Mouse (Mus musculus) liver, postnatal 0 days (tissue): ENCODE results near the gene P3h3. TPM values are rescaled to one million over a fixed set of nuclear protein-coding genes. Genes with fewer than 3 reads are reported as not detected.

Experiments used
- ATAC-seq: fragments of 200-750 bp; cut with Nextera tagmentation; 2 replicates; pipeline ENCODE4 v1.8.0; 2017; ENCODE audit warnings: mild to moderate bottlenecking, moderate library complexity
- DNase-seq: peaks from one replicate; pipeline ENCODE4 v3.0.0-alpha.2; 2016
- H3K27ac ChIP-seq: fragments of 300-500 bp; sonication (generic); 2 replicates; pipeline ENCODE4 v1.5.1; 2014; ENCODE audit warnings: antibody characterized with exemption, moderate library complexity, mild to moderate bottlenecking, low read depth
- H3K27me3 ChIP-seq: fragments of 300-500 bp; sonication (generic); 2 replicates; pipeline ENCODE4 v1.6.1; 2014; ENCODE audit warnings: low read length, control low read depth, mixed read lengths; ENCODE audit not compliant: insufficient read depth
- H3K36me3 ChIP-seq: fragments of 300-500 bp; sonication (generic); replicated peaks from 2 replicates; pipeline ENCODE4 v1.6.1; 2014; ENCODE audit warnings: mild to moderate bottlenecking, control low read depth, low read length, moderate library complexity, mixed read lengths; ENCODE audit not compliant: insufficient read depth
- H3K4me1 ChIP-seq: fragments of 300-500 bp; sonication (generic); 2 replicates; pipeline ENCODE4 v1.6.1; 2014; ENCODE audit warnings: antibody characterized with exemption, mild to moderate bottlenecking, control low read depth; ENCODE audit not compliant: insufficient read depth
- H3K4me2 ChIP-seq: fragments of 300-500 bp; sonication (generic); 2 replicates; pipeline ENCODE4 v1.6.1; 2014; ENCODE audit warnings: low read depth, mild to moderate bottlenecking, low read length, moderate library complexity, mixed read lengths
- H3K4me3 ChIP-seq: fragments of 300-500 bp; sonication (generic); 2 replicates; pipeline ENCODE4 v1.5.1; 2014; ENCODE audit warnings: low read depth, low read length
- H3K9ac ChIP-seq: fragments of 300-500 bp; sonication (generic); replicated peaks from 2 replicates; pipeline ENCODE4 v1.6.1; 2014; ENCODE audit warnings: mild to moderate bottlenecking, moderate library complexity
- H3K9me3 ChIP-seq: fragments of 300-500 bp; sonication (generic); 2 replicates; pipeline ENCODE4 v1.6.1; 2016; ENCODE audit warnings: mild to moderate bottlenecking, control low read depth, low read length, mixed read lengths
- CTCF ChIP-seq: sonication (generic); IDR thresholded peaks from 2 replicates; pipeline ENCODE4 v1.5.1; 2016; ENCODE audit warnings: antibody characterized with exemption, low read depth
- EP300 ChIP-seq: IDR thresholded peaks from 2 replicates; pipeline ENCODE4 v1.6.1; 2016; ENCODE audit warnings: antibody characterized with exemption, low read depth, mild to moderate bottlenecking
- whole genome bisulfite sequencing: fragments of 180-500 bp; shearing (Covaris S2); extraction: QIAGEN DNeasy Blood & Tissue Kit; methylation state at CpG from one replicate; pipeline ENCODE4 v1.1.7; 2014; ENCODE audit not compliant: insufficient replicate concordance; 5-methylcytosine and 5-hydroxymethylcytosine counted together
- polyA plus RNA-seq: library from polyadenylated mRNA; unstranded; fragments of >200 nt; fragmentation: Nextera tagmentation; extraction: Ambion mirVana; gene quantifications from 2 replicates; pipeline ENCODE4 v1.2.1, GENCODE M21; 2015

Gene P3h3
- 0.80 and 0.88 TPM in 2 replicates for polyA plus RNA-seq

GRCm38 (mm10) chr6:124856916-124857839, at the start of gene P3h3:
P3h3 (minus strand) TSS chr6:124857752.
- Histone ChIP-seq H3K4me1 (peaks cover 5% of the 10 kb centered on the region; the same call in 1 of the 2 replicates), H3K4me3 (peak within 1 kb of the TSS; percentile 52), H3K9ac (peak within 1 kb of the TSS; percentile 64), H3K4me2 (peak within 1 kb of the TSS; percentile 83), H3K36me3 (no peaks in the 10 kb centered on the region), H3K9me3 (no peaks in the 10 kb centered on the region), H3K27me3 (peaks cover 64% of the 10 kb centered on the region), H3K27ac (peak within 1 kb of the TSS; percentile 34; the same call in 1 of the 2 replicates)
- TF ChIP-seq EP300 (no peak), CTCF (peak; percentile 66)
- under 1% methylated on average over 78 of the region's 86 CpGs for WGBS
- DNase-seq (peak; percentile 72), ATAC-seq (peak; percentile 74)

GRCm38 (mm10) chr6:124904991-124905860, 47.7 kb upstream of the P3h3 start:
- no peak overlapping the region for H3K4me3 ChIP-seq
- H3K27me3 ChIP-seq: peaks cover 15% of the 10 kb centered on the region
- 67% methylated on average over 13 of the region's 16 CpGs for WGBS
- peak overlapping the region; percentile 83; the same call in 1 of the 2 replicates for H3K27ac ChIP-seq
- peaks cover 5% of the 10 kb centered on the region; the same call in 1 of the 2 replicates for H3K4me1 ChIP-seq
- no peak for ATAC-seq
- TF ChIP-seq CTCF (no peak), EP300 (no peak)
- H3K36me3 ChIP-seq: no peaks in the 10 kb centered on the region
- no peak overlapping the region for H3K4me2 ChIP-seq
- no peak for DNase-seq
- H3K9ac ChIP-seq: no peak overlapping the region
- H3K9me3 ChIP-seq: no peaks in the 10 kb centered on the region

- no peaks in the 10 kb centered on the region for H3K9me3 ChIP-seq
- H3K4me1 ChIP-seq: peaks cover 3% of the 10 kb centered on the region; the same call in 1 of the 2 replicates
- ATAC-seq: peak; percentile 76
- peak overlapping the region; percentile 70 for H3K4me3 ChIP-seq
- peak overlapping the region; percentile 59 for H3K9ac ChIP-seq
- no peaks in the 10 kb centered on the region for H3K36me3 ChIP-seq
- peak; percentile 60 for DNase-seq
- peak overlapping the region; percentile 83 for H3K27ac ChIP-seq
- peak overlapping the region; percentile 96 for H3K4me2 ChIP-seq
- peaks cover 7% of the 10 kb centered on the region; the same call in 1 of the 2 replicates for H3K27me3 ChIP-seq
- TF ChIP-seq EP300 (no peak), CTCF (peak; percentile 73)
- WGBS: 25% methylated on average over 23 of the region's 24 CpGs
Observed at GRCm38 (mm10) chr6:124904161-124904981, 46.8 kb upstream of the P3h3 start.

GRCm38 (mm10) chr6:124903580-124904151, 46.1 kb upstream of the P3h3 start:
- peak; percentile 100 for TF ChIP-seq CTCF
- TF ChIP-seq EP300: no peak

GRCm38 (mm10) chr6:124901851-124902250, 44.3 kb upstream of the P3h3 start:
- no peak for TF ChIP-seq CTCF
- TF ChIP-seq EP300: no peak
- no peak overlapping the region for H3K27ac ChIP-seq
- no peaks in the 10 kb centered on the region for H3K27me3 ChIP-seq
- DNase-seq: no peak
- no peak overlapping the region for H3K9ac ChIP-seq
- H3K36me3 ChIP-seq: no peaks in the 10 kb centered on the region
- no peaks in the 10 kb centered on the region for H3K9me3 ChIP-seq
- no peak overlapping the region for H3K4me3 ChIP-seq
- H3K4me2 ChIP-seq: no peak overlapping the region
- H3K4me1 ChIP-seq: peaks cover 3% of the 10 kb centered on the region; the same call in 1 of the 2 replicates
- ATAC-seq: no peak

More at GRCm38 (mm10) chr6:124903580-124904151, 46.1 kb upstream of the P3h3 start:
- H3K9ac ChIP-seq: peak overlapping the region; percentile 59
- H3K9me3 ChIP-seq: no peaks in the 10 kb centered on the region
- peak overlapping the region; percentile 96 for H3K4me2 ChIP-seq
- H3K36me3 ChIP-seq: no peaks in the 10 kb centered on the region
- DNase-seq (peak; percentile 95), ATAC-seq (peak; percentile 91)
- WGBS: under 1% methylated on average over 23 of the region's 23 CpGs
- peak overlapping the region; percentile 83 for H3K27ac ChIP-seq
- H3K4me1 ChIP-seq: peaks cover 3% of the 10 kb centered on the region; the same call in 1 of the 2 replicates
- H3K4me3 ChIP-seq: peak overlapping the region; percentile 70
- peaks cover 4% of the 10 kb centered on the region; the same call in 1 of the 2 replicates for H3K27me3 ChIP-seq
